Mouse (Mus musculus) neural tube, embryonic 11.5 days (tissue): ENCODE results near the gene Mrpl43. TPM values are rescaled to one million over a fixed set of nuclear protein-coding genes. Genes with fewer than 3 reads are reported as not detected.
A peak's percentile ranks its signal among the peaks of the same experiment; 100 is the strongest.

Experiments
- ATAC-seq: fragments of 200-750 bp; cut with Nextera tagmentation; 2 replicates; pipeline ENCODE4 v1.8.0; 2017; ENCODE audit warnings: moderate number of reproducible peaks, mild to moderate bottlenecking, moderate TSS enrichment, moderate library complexity; ENCODE audit not compliant: insufficient read depth, low FRiP score, low TSS enrichment
- DNase-seq: peaks from one replicate; pipeline ENCODE4 v3.0.0-alpha.2; 2015; ENCODE audit warnings: low spot score
- H3K27ac ChIP-seq: fragments of 300-500 bp; sonication (generic); 2 replicates; pipeline ENCODE4 v1.5.1; 2014; ENCODE audit warnings: low read depth, mild to moderate bottlenecking, low read length
- H3K27me3 ChIP-seq: fragments of 300-500 bp; sonication (generic); 2 replicates; pipeline ENCODE4 v1.6.1; 2014; ENCODE audit warnings: mild to moderate bottlenecking, low read length, mixed read lengths; ENCODE audit not compliant: control insufficient read depth, insufficient read depth
- H3K36me3 ChIP-seq: fragments of 300-500 bp; sonication (generic); 2 replicates; pipeline ENCODE4 v1.6.1; 2014; ENCODE audit warnings: mild to moderate bottlenecking, low read length, moderate library complexity, mixed read lengths; ENCODE audit not compliant: control insufficient read depth, insufficient read depth
- H3K4me1 ChIP-seq: fragments of 300-500 bp; sonication (generic); 2 replicates; pipeline ENCODE4 v1.6.1; 2014; ENCODE audit warnings: low read length, mixed read lengths; ENCODE audit not compliant: control insufficient read depth, insufficient read depth
- H3K4me2 ChIP-seq: fragments of 300-500 bp; sonication (generic); 2 replicates; pipeline ENCODE4 v1.6.1; 2014; ENCODE audit warnings: low read depth, mild to moderate bottlenecking, moderate library complexity
- H3K4me3 ChIP-seq: fragments of 300-500 bp; sonication (generic); 2 replicates; pipeline ENCODE4 v1.5.1; 2014; ENCODE audit warnings: low read depth, low read length
- H3K9ac ChIP-seq: fragments of 300-500 bp; sonication (generic); 2 replicates; pipeline ENCODE4 v1.6.1; 2014; ENCODE audit warnings: mild to moderate bottlenecking, low read length
- H3K9me3 ChIP-seq: fragments of 300-500 bp; sonication (generic); 2 replicates; pipeline ENCODE4 v1.6.1; 2016; ENCODE audit warnings: low read length; ENCODE audit not compliant: control insufficient read depth
- WGBS: fragments of 180-500 bp; shearing (Covaris S2); extraction: QIAGEN DNeasy Blood & Tissue Kit; methylation state at CpG from one replicate; pipeline ENCODE4 v1.1.7; 2014; 5-methylcytosine and 5-hydroxymethylcytosine counted together
- polyA plus RNA-seq: library from polyadenylated mRNA; unstranded; fragments of >200 nt; fragmentation: Nextera tagmentation; extraction: Ambion mirVana; gene quantifications from 2 replicates; pipeline ENCODE4 v1.2.1, GENCODE M21; 2014

The Mrpl43 gene
- polyA plus RNA-seq, 1 experiment from 2014 or later: 65.3 TPM

DNA sequence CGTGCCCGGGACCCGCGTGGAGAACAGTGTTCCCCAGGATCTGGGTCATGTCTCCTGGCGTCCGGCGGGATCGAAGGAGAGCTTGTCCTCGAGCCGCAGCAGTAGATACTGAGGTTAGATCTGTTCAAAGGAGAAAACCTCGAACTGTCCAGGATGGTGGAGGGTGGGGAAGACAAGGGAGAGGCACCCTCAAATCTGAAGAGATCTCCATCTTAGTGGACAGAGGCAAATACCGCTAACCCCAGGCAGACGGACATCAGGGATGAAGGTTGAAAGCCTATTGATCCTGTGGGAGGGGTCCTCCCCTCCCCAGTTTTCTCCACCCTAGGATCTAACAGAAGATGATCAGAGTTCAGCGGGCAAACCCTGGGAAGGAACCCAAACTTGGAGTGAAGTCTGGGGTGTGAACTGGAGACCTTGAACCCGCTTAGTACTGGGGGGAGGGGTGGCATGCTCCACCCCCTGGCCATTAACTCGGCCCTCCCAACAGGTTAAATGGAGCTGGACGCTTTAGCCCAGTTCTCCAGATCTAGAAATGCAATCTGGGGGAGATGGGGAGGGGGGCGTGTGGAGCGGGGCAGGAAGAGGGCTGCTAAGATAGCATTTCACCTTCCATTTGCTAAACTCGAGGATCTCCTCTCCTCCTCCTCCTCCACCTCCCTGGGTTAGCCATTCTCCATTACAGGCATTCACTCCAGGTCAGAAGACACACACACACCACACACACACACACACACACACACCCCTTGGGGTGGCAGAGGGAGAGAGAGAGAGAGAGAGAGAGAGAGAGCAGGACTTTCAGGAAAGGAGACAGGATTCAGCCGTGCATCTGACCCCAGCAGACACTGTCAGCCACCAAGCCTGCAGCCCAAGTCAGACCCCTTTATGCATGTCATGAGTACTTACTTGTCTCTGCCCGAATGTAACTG is 16.4 kb downstream of the Mrpl43 start:
- peak; percentile 43 for ATAC-seq
- Histone ChIP-seq H3K9ac (peak overlapping the region; percentile 72), H3K4me3 (peak overlapping the region; percentile 61), H3K27ac (0 out of 2 replicates have a peak overlapping the region, but pooled peaks have one; percentile 17), H3K36me3 (no peaks in the 10 kb centered on the region), H3K9me3 (no peaks in the 10 kb centered on the region), H3K4me1 (peaks cover 10% of the 10 kb centered on the region), H3K27me3 (no peaks in the 10 kb centered on the region), H3K4me2 (peak overlapping the region; percentile 84)
- no peak for DNase-seq
- WGBS: 7% methylated on average over 22 of the region's 22 CpGs

DNA sequence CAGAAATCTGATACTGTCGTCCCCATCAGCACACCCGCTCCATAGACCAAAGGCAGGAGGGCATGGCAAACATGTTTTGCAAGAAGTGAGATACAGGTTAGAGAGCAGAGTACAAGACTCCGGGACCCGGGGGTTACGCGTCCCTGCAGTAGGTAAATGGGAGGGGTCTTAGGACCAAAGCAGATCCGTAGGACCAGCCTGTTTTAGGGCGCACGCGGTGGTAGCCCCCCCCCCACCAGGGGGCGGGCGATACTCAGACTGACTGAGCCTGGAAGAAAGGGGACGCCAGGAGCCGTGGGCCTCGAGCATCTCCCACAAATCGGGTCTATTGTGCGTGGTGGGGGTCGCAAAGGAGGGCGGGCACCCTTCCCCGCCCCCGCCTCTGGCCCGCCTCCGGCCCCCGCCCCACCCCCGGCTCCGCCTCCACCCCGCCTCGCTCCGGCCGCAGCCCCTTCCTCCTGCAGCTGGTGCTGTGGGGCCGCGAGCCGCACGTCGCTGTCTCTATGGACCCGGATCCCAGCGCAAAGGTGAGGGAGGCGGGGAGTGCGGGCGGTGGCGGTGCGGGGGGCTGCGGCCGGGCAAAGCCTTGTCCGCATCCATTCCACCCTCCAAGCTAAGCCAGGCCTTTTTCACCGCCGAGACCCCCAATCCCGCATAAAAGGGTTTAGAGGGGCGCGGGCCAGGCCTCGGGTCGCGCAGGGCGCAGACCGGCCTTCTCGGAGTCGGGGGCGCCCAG is 17.2 kb downstream of the Mrpl43 start, which contains the start of gene Sema4g:
TSS of gene Sema4g (plus strand) at position 271 of the 736 bp plus-strand sequence.
- Histone ChIP-seq H3K4me2 (peak within 1 kb of the TSS; percentile 84), H3K4me3 (peak within 1 kb of the TSS; percentile 61), H3K36me3 (no peaks in the 10 kb centered on the region), H3K27me3 (no peaks in the 10 kb centered on the region), H3K27ac (0 out of 2 replicates have a peak within 1 kb of the TSS, but pooled peaks have one; percentile 17), H3K9ac (peak within 1 kb of the TSS; percentile 72), H3K4me1 (peaks cover 10% of the 10 kb centered on the region), H3K9me3 (no peaks in the 10 kb centered on the region)
- WGBS: under 1% methylated on average over 41 of the region's 58 CpGs
- ATAC-seq (peak; percentile 78), DNase-seq (peak; percentile 74)

DNA sequence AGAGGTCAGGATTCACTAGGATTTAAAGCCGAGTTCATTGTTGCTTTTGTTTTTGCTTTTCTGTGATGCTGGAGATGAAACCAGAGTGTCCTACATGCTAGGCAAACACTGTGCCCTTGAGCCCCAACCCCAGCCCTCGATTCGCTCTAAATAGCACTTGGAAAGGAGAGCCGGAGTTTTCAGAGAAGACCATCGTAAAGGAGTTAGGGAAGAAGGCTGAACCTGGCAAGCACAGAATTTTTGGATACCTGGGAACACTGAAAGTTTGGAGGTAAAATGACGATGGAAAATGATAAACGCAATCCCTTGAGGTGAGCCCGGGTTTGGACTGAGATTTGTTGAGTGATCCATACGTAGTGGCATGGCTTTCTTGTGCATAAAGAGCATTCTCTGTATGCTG is 17.9 kb downstream of the Mrpl43 start:
- Histone ChIP-seq H3K4me1 (peaks cover 10% of the 10 kb centered on the region), H3K4me3 (peak overlapping the region; percentile 61), H3K27ac (no peak overlapping the region), H3K27me3 (no peaks in the 10 kb centered on the region), H3K9me3 (no peaks in the 10 kb centered on the region), H3K36me3 (no peaks in the 10 kb centered on the region), H3K9ac (peak overlapping the region; percentile 72; the same call in 1 of the 2 replicates), H3K4me2 (peak overlapping the region; percentile 84)
- DNase-seq (no peak), ATAC-seq (no peak)
- WGBS: 27% methylated on average over 9 of the region's 9 CpGs

DNA sequence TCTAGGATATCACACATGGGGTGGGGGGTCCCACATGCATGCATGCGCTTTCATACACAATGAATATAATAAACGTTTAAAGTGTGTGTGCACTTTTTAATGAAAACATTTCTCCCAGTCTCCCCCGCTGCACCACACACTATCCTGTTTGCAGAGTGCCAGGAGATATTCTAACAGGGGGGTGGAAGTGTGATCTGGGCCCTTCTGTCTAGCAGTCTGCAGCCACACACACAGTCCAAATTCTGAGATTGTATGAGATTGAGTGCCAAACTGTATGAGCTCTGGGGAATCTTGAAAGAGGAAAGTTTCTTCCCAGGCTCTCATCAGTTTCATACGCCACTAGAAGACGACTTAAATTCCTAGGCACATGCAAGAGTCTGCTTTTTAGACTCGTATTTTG is 18.4 kb downstream of the Mrpl43 start:
- H3K27me3 ChIP-seq: no peaks in the 10 kb centered on the region
- ATAC-seq: no peak
- WGBS: 63% methylated on average over 6 of the region's 6 CpGs

DNA sequence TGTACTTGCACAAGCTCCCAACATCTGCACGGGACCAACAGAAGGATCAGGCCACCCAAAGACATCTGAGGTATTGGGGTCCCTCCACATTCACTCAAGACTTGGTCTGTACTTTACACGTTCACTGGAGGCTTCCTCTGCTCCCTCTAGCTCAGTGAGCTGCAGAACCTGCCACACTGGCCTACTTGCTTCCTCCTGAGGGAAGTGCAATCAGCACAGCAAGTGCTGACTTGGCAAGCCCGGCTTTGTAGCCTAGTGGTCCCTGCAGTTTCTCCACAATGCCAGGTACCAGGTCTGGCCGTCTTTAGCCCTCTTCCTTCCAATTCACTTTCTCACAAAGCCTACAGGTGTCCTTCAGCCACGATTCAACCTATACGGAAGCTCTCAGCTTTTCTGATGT is 19.2 kb downstream of the Mrpl43 start:
- H3K9ac ChIP-seq: no peak overlapping the region
- WGBS: 66% methylated on average over 6 of the region's 6 CpGs

More for the DNA sequence above, 18.4 kb downstream of the Mrpl43 start:
- no peak overlapping the region for H3K4me3 ChIP-seq
- H3K9me3 ChIP-seq: no peaks in the 10 kb centered on the region
- H3K4me1 ChIP-seq: peaks cover 10% of the 10 kb centered on the region
- DNase-seq: no peak
- H3K36me3 ChIP-seq: no peaks in the 10 kb centered on the region
- H3K9ac ChIP-seq: no peak overlapping the region
- no peak overlapping the region for H3K27ac ChIP-seq
- no peak overlapping the region for H3K4me2 ChIP-seq

DNA sequence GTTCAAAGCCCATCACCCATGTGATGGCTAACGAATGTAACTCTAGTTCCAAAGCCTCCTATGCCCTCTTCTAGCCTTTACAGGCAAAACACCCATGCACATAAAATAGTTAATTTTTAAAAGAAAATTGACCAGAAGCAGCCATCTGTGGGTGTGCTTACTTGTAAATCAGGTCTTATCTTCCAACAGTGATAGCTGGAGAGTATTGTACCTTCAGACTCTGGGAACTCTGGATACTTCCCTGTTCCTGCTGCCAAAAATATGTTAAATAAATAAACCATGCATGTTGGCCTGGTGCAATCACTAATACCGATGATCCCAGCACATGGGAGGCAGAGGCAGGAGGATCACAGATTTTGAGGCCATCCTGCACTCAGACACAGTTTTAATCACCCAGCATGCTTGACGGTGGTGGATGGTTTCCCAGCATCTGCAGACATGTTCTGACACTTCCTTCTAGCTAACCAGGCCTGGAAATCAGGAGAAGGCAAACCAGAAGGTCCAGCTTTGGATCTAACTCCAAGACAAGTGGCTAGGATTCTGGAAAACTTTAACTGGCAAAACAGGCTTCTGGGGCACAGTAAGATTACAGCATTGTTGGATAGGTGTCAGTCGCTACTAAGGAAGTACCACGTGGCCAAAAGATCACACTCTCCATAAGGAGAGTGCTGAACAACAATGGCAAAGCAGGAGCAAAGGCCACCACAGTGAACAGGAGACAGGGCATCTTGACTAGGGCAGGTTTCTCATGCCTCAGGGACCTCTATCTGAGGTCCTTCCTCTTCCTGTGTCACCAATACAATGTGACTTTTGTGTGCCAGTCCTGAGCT is 20.9 kb downstream of the Mrpl43 start:
- H3K4me3 ChIP-seq: no peak overlapping the region
- WGBS: 68% methylated on average over 5 of the region's 5 CpGs

More for the DNA sequence above, 19.2 kb downstream of the Mrpl43 start:
- Histone ChIP-seq H3K4me2 (no peak overlapping the region), H3K4me1 (peaks cover 10% of the 10 kb centered on the region), H3K9me3 (no peaks in the 10 kb centered on the region), H3K27ac (no peak overlapping the region), H3K4me3 (no peak overlapping the region), H3K36me3 (no peaks in the 10 kb centered on the region), H3K27me3 (no peaks in the 10 kb centered on the region)
- DNase-seq (no peak), ATAC-seq (no peak)

DNA sequence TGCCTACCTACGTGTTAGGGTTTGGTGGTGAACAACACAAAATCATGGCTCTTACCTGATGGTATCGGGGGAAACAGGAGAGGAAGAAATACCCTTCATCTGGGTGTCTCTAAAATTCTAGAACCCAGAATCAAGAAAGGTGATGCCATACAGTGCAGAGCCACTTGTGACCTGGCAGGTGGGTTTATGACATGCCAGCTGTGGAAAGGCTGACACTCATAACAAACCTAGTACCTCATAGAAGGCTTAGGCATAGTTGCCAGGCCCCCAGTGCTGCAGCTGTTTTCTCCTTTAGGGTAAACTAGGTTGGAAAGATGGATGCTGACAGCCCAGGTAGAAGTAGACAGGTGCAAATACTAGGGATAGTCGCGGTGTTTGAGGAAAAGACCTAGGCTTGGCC is 21.8 kb downstream of the Mrpl43 start:
- no peak overlapping the region for H3K27ac ChIP-seq
- no peaks in the 10 kb centered on the region for H3K27me3 ChIP-seq
- no peak overlapping the region for H3K4me2 ChIP-seq
- peaks cover 2% of the 10 kb centered on the region; the same call in 1 of the 2 replicates for H3K4me1 ChIP-seq
- H3K36me3 ChIP-seq: peaks cover 2% of the 10 kb centered on the region; the same call in 1 of the 2 replicates
- no peak for ATAC-seq
- no peaks in the 10 kb centered on the region for H3K9me3 ChIP-seq
- WGBS: 94% methylated on average over 4 of the region's 4 CpGs
- H3K4me3 ChIP-seq: no peak overlapping the region
- DNase-seq: no peak
- H3K9ac ChIP-seq: no peak overlapping the region

More for the DNA sequence above, 20.9 kb downstream of the Mrpl43 start:
- H3K36me3 ChIP-seq: peaks cover 2% of the 10 kb centered on the region; the same call in 1 of the 2 replicates
- H3K4me1 ChIP-seq: peaks cover 10% of the 10 kb centered on the region
- H3K9me3 ChIP-seq: no peaks in the 10 kb centered on the region
- no peaks in the 10 kb centered on the region for H3K27me3 ChIP-seq
- DNase-seq: no peak
- H3K27ac ChIP-seq: no peak overlapping the region
- ATAC-seq: no peak
- no peak overlapping the region for H3K4me2 ChIP-seq
- H3K9ac ChIP-seq: no peak overlapping the region

DNA sequence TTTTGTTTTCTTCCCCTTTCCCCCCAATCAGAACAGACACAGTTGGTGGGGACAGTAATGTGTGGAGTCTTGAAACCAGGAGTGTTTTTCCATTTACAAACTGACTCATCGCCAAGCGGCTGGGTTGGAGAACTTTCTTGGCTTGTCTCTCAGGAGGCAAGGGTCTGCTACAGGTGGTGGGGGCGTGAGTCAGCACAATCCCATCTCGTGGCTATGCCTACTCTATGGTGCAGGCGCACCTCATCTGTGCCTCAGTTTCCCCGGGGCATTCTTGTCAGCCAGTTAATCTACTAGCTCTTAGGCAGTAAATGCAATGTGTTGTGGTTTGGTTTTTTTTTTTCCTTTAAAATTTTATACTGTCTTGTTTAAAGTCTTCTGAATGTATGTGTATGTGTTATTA is 22.9 kb downstream of the Mrpl43 start:
- no peak for ATAC-seq
- H3K27ac ChIP-seq: no peak overlapping the region
- H3K36me3 ChIP-seq: peaks cover 3% of the 10 kb centered on the region; the same call in 1 of the 2 replicates
- H3K9ac ChIP-seq: no peak overlapping the region
- no peaks in the 10 kb centered on the region for H3K4me1 ChIP-seq
- no peaks in the 10 kb centered on the region for H3K27me3 ChIP-seq
- no peaks in the 10 kb centered on the region for H3K9me3 ChIP-seq
- H3K4me3 ChIP-seq: no peak overlapping the region
- DNase-seq: no peak
- H3K4me2 ChIP-seq: no peak overlapping the region
- WGBS: 93% methylated on average over 6 of the region's 6 CpGs
